Mouse (Mus musculus): ENCODE measurements at regions not wholly inside any gene's neighbourhood (a gene's known extent, or its start where the extent isn't known, plus 50 kb on each side); places are given as distances from the start of the nearest gene placed in this dataset.

- Histone ChIP-seq H3K27me3 (no peaks in the 10 kb centered on the region), H3K9ac (no peak overlapping the region), H3K36me3 (no peaks in the 10 kb centered on the region), H3K4me2 (0 out of 2 replicates have a peak overlapping the region, but pooled peaks have one; percentile 9), H3K9me3 (replicated peaks) (no peaks in the 10 kb centered on the region), H3K4me1 (replicated peaks) (0 out of 2 replicates have a peak, but pooled peaks cover 4% of the 10 kb centered on the region), H3K27ac (no peak overlapping the region), H3K4me3 (no peak overlapping the region)
- 49% methylated on average over 15 of the region's 15 CpGs for whole genome bisulfite sequencing
- ATAC-seq (replicated peaks; ENCODE audit: insufficient number of reproducible peaks, insufficient read depth, low FRiP score, low read depth): no peak
Observed at GRCm38 (mm10) chr3:102311482-102312225, 107.2 kb upstream of the Vangl1 start.

GRCm38 (mm10) chr3:102310243-102310642, 105.8 kb upstream of the Vangl1 start:
- Histone ChIP-seq H3K4me1 (replicated peaks) (0 out of 2 replicates have a peak, but pooled peaks cover 4% of the 10 kb centered on the region), H3K36me3 (no peaks in the 10 kb centered on the region), H3K4me2 (no peak overlapping the region), H3K9ac (no peak overlapping the region), H3K27me3 (no peaks in the 10 kb centered on the region), H3K4me3 (no peak overlapping the region), H3K9me3 (replicated peaks) (no peaks in the 10 kb centered on the region), H3K27ac (no peak overlapping the region)
- no peak for ATAC-seq (replicated peaks; ENCODE audit: insufficient number of reproducible peaks, insufficient read depth, low FRiP score, low read depth)
- 80% methylated on average over 9 of the region's 9 CpGs for WGBS

- Histone ChIP-seq H3K27me3 (no peaks in the 10 kb centered on the region), H3K4me1 (replicated peaks) (0 out of 2 replicates have a peak, but pooled peaks cover 4% of the 10 kb centered on the region), H3K9ac (no peak overlapping the region), H3K36me3 (no peaks in the 10 kb centered on the region), H3K27ac (no peak overlapping the region), H3K4me2 (no peak overlapping the region), H3K9me3 (replicated peaks) (no peaks in the 10 kb centered on the region), H3K4me3 (no peak overlapping the region)
- no peak for ATAC-seq (replicated peaks; ENCODE audit: insufficient number of reproducible peaks, insufficient read depth, low FRiP score, low read depth)
- WGBS: 19% methylated on average over 9 of the region's 9 CpGs
Observed at GRCm38 (mm10) chr3:102309756-102310155, 105.3 kb upstream of the Vangl1 start.

- WGBS: 58% methylated on average over 1 of the region's 1 CpGs
- no peak overlapping the region for H3K4me2 ChIP-seq
- 0 out of 2 replicates have a peak, but pooled peaks cover 4% of the 10 kb centered on the region for H3K4me1 ChIP-seq (replicated peaks)
- no peak overlapping the region for H3K27ac ChIP-seq
- ATAC-seq (replicated peaks; ENCODE audit: insufficient number of reproducible peaks, insufficient read depth, low FRiP score, low read depth): no peak
- H3K9me3 ChIP-seq (replicated peaks): no peaks in the 10 kb centered on the region
- H3K9ac ChIP-seq: no peak overlapping the region
- no peak overlapping the region for H3K4me3 ChIP-seq
- no peaks in the 10 kb centered on the region for H3K27me3 ChIP-seq
- H3K36me3 ChIP-seq: no peaks in the 10 kb centered on the region
Observed at GRCm38 (mm10) chr3:102307656-102308055, 103.2 kb upstream of the Vangl1 start.

- Histone ChIP-seq H3K9me3 (replicated peaks) (no peaks in the 10 kb centered on the region), H3K27me3 (no peaks in the 10 kb centered on the region), H3K27ac (no peak overlapping the region), H3K36me3 (no peaks in the 10 kb centered on the region), H3K4me3 (no peak overlapping the region), H3K4me1 (replicated peaks) (no peaks in the 10 kb centered on the region), H3K9ac (no peak overlapping the region), H3K4me2 (no peak overlapping the region)
- 83% methylated on average over 3 of the region's 3 CpGs for whole genome bisulfite sequencing
- no peak for ATAC-seq (replicated peaks; ENCODE audit: insufficient number of reproducible peaks, insufficient read depth, low FRiP score, low read depth)
Observed at GRCm38 (mm10) chr3:102292385-102292784, 87.9 kb upstream of the Vangl1 start.

GRCm38 (mm10) chr3:102281983-102282382, 77.5 kb upstream of the Vangl1 start:
- Histone ChIP-seq H3K27me3 (no peaks in the 10 kb centered on the region), H3K9me3 (replicated peaks) (no peaks in the 10 kb centered on the region), H3K4me2 (no peak overlapping the region), H3K36me3 (no peaks in the 10 kb centered on the region), H3K4me3 (no peak overlapping the region), H3K9ac (no peak overlapping the region), H3K4me1 (replicated peaks) (no peaks in the 10 kb centered on the region), H3K27ac (no peak overlapping the region)
- no peak for ATAC-seq (replicated peaks; ENCODE audit: insufficient number of reproducible peaks, insufficient read depth, low FRiP score, low read depth)
- 81% methylated on average over 4 of the region's 4 CpGs for WGBS

GRCm38 (mm10) chr3:102276758-102277157, 72.3 kb upstream of the Vangl1 start:
- no peaks in the 10 kb centered on the region for H3K36me3 ChIP-seq
- H3K4me1 ChIP-seq (replicated peaks): peaks cover 13% of the 10 kb centered on the region
- no peak overlapping the region for H3K9ac ChIP-seq
- no peaks in the 10 kb centered on the region for H3K27me3 ChIP-seq
- no peak for ATAC-seq (replicated peaks; ENCODE audit: insufficient number of reproducible peaks, insufficient read depth, low FRiP score, low read depth)
- H3K4me2 ChIP-seq: no peak overlapping the region
- H3K4me3 ChIP-seq: no peak overlapping the region
- 79% methylated on average over 2 of the region's 2 CpGs for WGBS
- no peaks in the 10 kb centered on the region for H3K9me3 ChIP-seq (replicated peaks)
- H3K27ac ChIP-seq: no peak overlapping the region

- H3K27me3 ChIP-seq: no peaks in the 10 kb centered on the region
- no peak overlapping the region for H3K27ac ChIP-seq
- no peak overlapping the region for H3K9ac ChIP-seq
- H3K9me3 ChIP-seq (replicated peaks): no peaks in the 10 kb centered on the region
- H3K4me2 ChIP-seq: no peak overlapping the region
- H3K36me3 ChIP-seq: no peaks in the 10 kb centered on the region
- no peak overlapping the region for H3K4me3 ChIP-seq
- 76% methylated on average over 2 of the region's 2 CpGs for WGBS
- no peak for ATAC-seq (replicated peaks; ENCODE audit: insufficient number of reproducible peaks, insufficient read depth, low FRiP score, low read depth)
- H3K4me1 ChIP-seq (replicated peaks): peaks cover 13% of the 10 kb centered on the region
Observed at GRCm38 (mm10) chr3:102276283-102276682, 71.8 kb upstream of the Vangl1 start.

GRCm38 (mm10) chr3:102275256-102276022, 70.9 kb upstream of the Vangl1 start:
- H3K9ac ChIP-seq: no peak overlapping the region
- H3K4me3 ChIP-seq: no peak overlapping the region
- H3K4me2 ChIP-seq: no peak overlapping the region
- H3K27me3 ChIP-seq: no peaks in the 10 kb centered on the region
- H3K4me1 ChIP-seq (replicated peaks): peaks cover 13% of the 10 kb centered on the region
- H3K36me3 ChIP-seq: no peaks in the 10 kb centered on the region
- ATAC-seq (replicated peaks; ENCODE audit: insufficient number of reproducible peaks, insufficient read depth, low FRiP score, low read depth): no peak
- 42% methylated on average over 7 of the region's 7 CpGs for WGBS
- H3K9me3 ChIP-seq (replicated peaks): no peaks in the 10 kb centered on the region
- H3K27ac ChIP-seq: peak overlapping the region; percentile 7; the same call in 1 of the 2 replicates

- peaks cover 10% of the 10 kb centered on the region for H3K4me1 ChIP-seq (replicated peaks)
- H3K27me3 ChIP-seq: no peaks in the 10 kb centered on the region
- WGBS: 90% methylated on average over 6 of the region's 6 CpGs
- no peak overlapping the region for H3K4me2 ChIP-seq
- ATAC-seq (replicated peaks; ENCODE audit: insufficient number of reproducible peaks, insufficient read depth, low FRiP score, low read depth): no peak
- H3K9me3 ChIP-seq (replicated peaks): no peaks in the 10 kb centered on the region
- no peak overlapping the region for H3K9ac ChIP-seq
- no peak overlapping the region for H3K27ac ChIP-seq
- H3K36me3 ChIP-seq: no peaks in the 10 kb centered on the region
- H3K4me3 ChIP-seq: no peak overlapping the region
Observed at GRCm38 (mm10) chr3:102270779-102271178, 66.3 kb upstream of the Vangl1 start.

GRCm38 (mm10) chr3:102270257-102270656, 65.8 kb upstream of the Vangl1 start:
- 72% methylated on average over 6 of the region's 6 CpGs for WGBS
- no peaks in the 10 kb centered on the region for H3K27me3 ChIP-seq

More at GRCm38 (mm10) chr3:102270257-102270656, 65.8 kb upstream of the Vangl1 start:
- no peak overlapping the region for H3K27ac ChIP-seq
- no peaks in the 10 kb centered on the region for H3K9me3 ChIP-seq (replicated peaks)
- H3K4me2 ChIP-seq: no peak overlapping the region
- no peaks in the 10 kb centered on the region for H3K36me3 ChIP-seq
- H3K4me1 ChIP-seq (replicated peaks): peaks cover 5% of the 10 kb centered on the region
- ATAC-seq (replicated peaks; ENCODE audit: insufficient number of reproducible peaks, insufficient read depth, low FRiP score, low read depth): no peak
- no peak overlapping the region for H3K9ac ChIP-seq
- H3K4me3 ChIP-seq: no peak overlapping the region
